Mouse (Mus musculus) testis, postnatal 10 days (tissue): ENCODE data around the gene Gm17093.
"Not testable (repeated sequence)": the region's sequence is repeated elsewhere in the genome, so short reads cannot be mapped to it uniquely, and the experiment has no call there.

Experiments used
- DNase-seq: peaks from one replicate; pipeline ENCODE4 v3.0.0; 2021; ENCODE audit warnings: low spot score

Gm17093 gene

DNA sequence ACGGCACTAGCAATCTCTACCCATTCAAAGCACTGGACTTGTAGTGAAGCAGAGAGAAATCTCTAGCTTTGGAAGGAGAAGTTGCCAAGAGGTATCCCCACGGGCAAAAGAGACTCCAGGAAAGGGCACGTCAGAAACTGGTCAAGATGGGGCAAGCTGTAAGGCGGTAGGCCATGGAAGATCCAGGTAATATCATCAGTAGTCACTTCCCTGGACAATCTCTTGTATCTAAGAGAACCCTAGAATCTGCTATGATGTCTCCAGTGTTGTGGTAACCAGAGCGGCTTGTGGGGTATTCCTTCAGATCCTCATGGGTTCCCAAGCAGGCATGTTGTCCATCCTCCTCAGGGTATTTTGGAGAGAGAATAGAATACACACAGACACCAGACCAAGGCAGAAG is at the start of gene Gm17093:
Gene Gm17093, plus strand, starts transcription at position 301 of the 400 bp plus-strand sequence.
- DNase-seq, result not testable (repeated sequence)

DNA sequence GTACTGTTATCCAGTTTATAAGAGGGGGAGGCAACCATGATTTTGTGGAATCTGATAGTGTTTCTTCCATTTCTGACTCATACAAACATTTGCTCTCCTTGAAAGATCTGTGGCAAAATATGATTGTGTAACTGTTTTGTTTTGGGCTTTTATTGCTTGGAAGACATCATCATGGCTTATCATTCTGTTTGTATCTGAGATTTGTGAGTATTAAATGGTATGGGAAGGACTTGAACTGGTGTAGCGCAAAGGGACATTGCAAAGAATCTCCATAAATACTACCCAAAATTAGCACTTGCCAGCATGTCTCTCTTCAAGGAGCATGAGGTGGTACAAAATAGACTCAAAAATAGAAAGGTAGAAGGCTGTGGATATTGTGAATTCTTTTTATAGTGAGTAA is 25.9 kb upstream of the Gm17093 start, which contains the start of gene BC061237:
Gene BC061237, plus strand, starts transcription at position 301 of the 400 bp plus-strand sequence.
- DNase-seq, result not testable (repeated sequence)

DNA sequence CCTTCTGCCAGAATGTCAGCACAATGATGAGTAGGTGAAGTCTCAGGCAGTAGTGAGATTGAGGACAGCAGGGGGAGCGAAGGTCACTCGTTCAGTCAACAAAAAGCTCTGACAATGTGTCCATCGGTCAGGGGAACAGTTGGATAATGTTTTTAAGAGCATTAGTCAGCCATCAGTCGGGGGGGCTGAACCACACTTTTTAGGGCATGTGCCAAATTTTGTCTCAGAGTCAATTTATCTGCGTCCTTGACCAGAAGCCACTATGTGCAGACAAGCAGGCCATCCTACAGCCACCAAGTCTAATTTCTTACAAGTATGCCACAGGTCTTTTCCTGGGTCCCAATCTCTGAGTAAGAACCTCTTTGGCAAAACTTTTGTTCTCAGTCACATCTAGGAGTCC is 29.9 kb downstream of the Gm17093 start:
- not testable (repeated sequence) for DNase-seq
